28 mouse cellular contexts compared by ENCODE assay signal in genomic region chr14:8145594-8146558, GRCm38 (mm10). TPM values are rescaled to one million over a fixed set of nuclear protein-coding genes. Genes with fewer than 3 reads are reported as not detected.
A peak's percentile ranks its signal among the peaks of the same experiment; 100 is the strongest.
DNase-seq lines count a peak whose midpoint lies in the region; ATAC-seq and TF ChIP-seq lines count a peak whose summit lies in the region.
"Had no signal": no experiment of that assay in that cellular context is flagged by ENCODE, and none has a peak within 500 bp of the region (broad histone marks: within the 10 kb centered on the region; RNA-seq: fewer than 3 reads in every experiment).

No protein-coding gene starts in this region.

- peak; percentile 72; the same call in 1 of the 2 replicates for ATAC-seq in forebrain, embryonic 14.5 days
- no peak for ATAC-seq in forebrain, embryonic 12.5 days (ENCODE audit: low FRiP score)
- peak; percentile 25; the same call in 1 of the 2 replicates for ATAC-seq in heart, embryonic 12.5 days (ENCODE audit: insufficient number of reproducible peaks, low FRiP score)
- ATAC-seq in megakaryocyte, adult 5-6 weeks (ENCODE audit: poor library complexity, severe bottlenecking), result no peak
- ATAC-seq: activated CD4-positive, CD25-positive, alpha-beta regulatory T cell, adult 4 months; liver, postnatal 0 days; lung, postnatal 0 days; midbrain, embryonic 16.5 days had no signal

- peaks cover 49% of the 10 kb centered on the region for H3K36me3 ChIP-seq in forebrain, embryonic 14.5 days (ENCODE audit: control insufficient read depth, insufficient read depth, low read length)
- H3K36me3 ChIP-seq in forebrain, embryonic 12.5 days (replicated peaks), result peaks cover 27% of the 10 kb centered on the region
- H3K36me3 ChIP-seq in heart, embryonic 12.5 days, result peaks cover 47% of the 10 kb centered on the region
- H3K36me3 ChIP-seq in small intestine, adult 2 months (ENCODE audit: control insufficient read depth, insufficient read depth, low read length), result peaks cover 54% of the 10 kb centered on the region

- H3K4me1 ChIP-seq in forebrain, embryonic 14.5 days (ENCODE audit: control insufficient read depth, insufficient read depth, low read length), result no peaks in the 10 kb centered on the region
- H3K4me1 ChIP-seq in forebrain, embryonic 12.5 days, result no peaks in the 10 kb centered on the region
- H3K4me1 ChIP-seq in heart, embryonic 12.5 days (replicated peaks), result peaks cover 15% of the 10 kb centered on the region
- peaks cover 10% of the 10 kb centered on the region for H3K4me1 ChIP-seq in small intestine, adult 2 months (ENCODE audit: control insufficient read depth, insufficient read depth, insufficient read length, low read length)
- H3K4me1 ChIP-seq: hindbrain, embryonic 15.5 days; limb, embryonic 12.5 days; neural tube, embryonic 13.5 days had no signal

- no peak overlapping the region for H3K4me3 ChIP-seq in forebrain, embryonic 14.5 days (ENCODE audit: low read depth, low read length)
- no peak overlapping the region for H3K4me3 ChIP-seq in forebrain, embryonic 12.5 days (replicated peaks)
- no peak overlapping the region for H3K4me3 ChIP-seq in heart, embryonic 12.5 days
- no peak overlapping the region for H3K4me3 ChIP-seq in small intestine, adult 2 months (ENCODE audit: low read depth, low read length)
- no peak overlapping the region for H3K4me3 ChIP-seq in gastrocnemius, adult 2 months
- H3K4me3 ChIP-seq: hindbrain, embryonic 15.5 days; limb, embryonic 12.5 days; midbrain, embryonic 10.5 days; myocyte; neural tube, embryonic 13.5 days had no signal

- WGBS in forebrain, embryonic 14.5 days, result 83% methylated on average over 13 of the region's 13 CpGs
- WGBS in forebrain, embryonic 12.5 days, result 87% methylated on average over 13 of the region's 13 CpGs
- 49% methylated on average over 13 of the region's 13 CpGs for WGBS in heart, embryonic 12.5 days
- 49% methylated on average over 13 of the region's 13 CpGs for whole genome bisulfite sequencing in small intestine, adult 2 months

- no peak overlapping the region for H3K27ac ChIP-seq in forebrain, embryonic 14.5 days (ENCODE audit: low read depth, low read length)
- H3K27ac ChIP-seq in forebrain, embryonic 12.5 days, result no peak overlapping the region
- H3K27ac ChIP-seq in heart, embryonic 12.5 days (ENCODE audit: poor library complexity, severe bottlenecking), result peak overlapping the region; percentile 39; the same call in 1 of the 2 replicates
- peak overlapping the region; percentile 90 for H3K27ac ChIP-seq in small intestine, adult 2 months (ENCODE audit: insufficient read depth, low read depth, low read length)
- no peak overlapping the region for H3K27ac ChIP-seq in gastrocnemius, adult 2 months
- H3K27ac ChIP-seq: hindbrain, embryonic 15.5 days; limb, embryonic 12.5 days; macrophage; midbrain, embryonic 10.5 days; neural tube, embryonic 13.5 days had no signal

- no peak for TF ChIP-seq CTCF in brain, embryonic 14.5 days (IDR thresholded peaks at IDR 0.05; ENCODE audit: borderline replicate concordance, extremely low read depth, insufficient read depth, insufficient read length)
- TF ChIP-seq CTCF in small intestine, adult 2 months (IDR thresholded peaks at IDR 0.05; ENCODE audit: extremely low read depth, insufficient read length, insufficient replicate concordance, low read depth, low read length), result no peak
- no peak for TF ChIP-seq CTCF in gastrocnemius, adult 2 months (IDR thresholded peaks at IDR 0.05)

- no peak overlapping the region for H3K4me2 ChIP-seq in forebrain, embryonic 14.5 days (ENCODE audit: low read length)
- no peak overlapping the region for H3K4me2 ChIP-seq in forebrain, embryonic 12.5 days
- no peak overlapping the region for H3K4me2 ChIP-seq in heart, embryonic 12.5 days
- H3K4me2 ChIP-seq: hindbrain, embryonic 15.5 days; limb, embryonic 12.5 days; liver, embryonic 11.5 days; neural tube, embryonic 13.5 days had no signal

- H3K9me3 ChIP-seq in forebrain, embryonic 14.5 days (replicated peaks; ENCODE audit: control insufficient read depth, low read length), result no peaks in the 10 kb centered on the region
- H3K9me3 ChIP-seq in forebrain, embryonic 12.5 days, result no peaks in the 10 kb centered on the region
- H3K9me3 ChIP-seq in heart, embryonic 12.5 days (replicated peaks), result no peaks in the 10 kb centered on the region
- H3K9me3 ChIP-seq: hindbrain, embryonic 15.5 days; limb, embryonic 12.5 days; midbrain, embryonic 10.5 days; neural tube, embryonic 13.5 days had no signal

- TF ChIP-seq POLR2A in brain, embryonic 14.5 days (IDR thresholded peaks at IDR 0.05; ENCODE audit: borderline replicate concordance, extremely low read depth, insufficient read depth, insufficient read length, poor library complexity, severe bottlenecking), result no peak
- no peak for TF ChIP-seq POLR2A in small intestine, adult 2 months (IDR thresholded peaks at IDR 0.05; ENCODE audit: low read depth, low read length)

- no peak overlapping the region for H3K9ac ChIP-seq in forebrain, embryonic 14.5 days (ENCODE audit: low read length)
- H3K9ac ChIP-seq in forebrain, embryonic 12.5 days, result no peak overlapping the region
- no peak overlapping the region for H3K9ac ChIP-seq in heart, embryonic 12.5 days
- H3K9ac ChIP-seq: hindbrain, embryonic 15.5 days; limb, embryonic 12.5 days; liver, postnatal 0 days; neural tube, embryonic 13.5 days had no signal

- intact Hi-C loops in gastrocnemius, adult 2 months (cut with DNase I), result no loop called here

- H3K27me3 ChIP-seq in forebrain, embryonic 14.5 days (replicated peaks; ENCODE audit: control insufficient read depth, insufficient read depth, low read length), result no peaks in the 10 kb centered on the region
- no peaks in the 10 kb centered on the region for H3K27me3 ChIP-seq in forebrain, embryonic 12.5 days
- no peaks in the 10 kb centered on the region for H3K27me3 ChIP-seq in heart, embryonic 12.5 days (replicated peaks)
- H3K27me3 ChIP-seq in small intestine, adult 2 months (ENCODE audit: control insufficient read depth, insufficient read depth, low read length), result no peaks in the 10 kb centered on the region
- H3K27me3 ChIP-seq: hindbrain, embryonic 15.5 days; limb, embryonic 12.5 days; neural tube, embryonic 13.5 days had no signal

- DNase-seq in forebrain, embryonic 14.5 days (ENCODE audit: low spot score), result peak; percentile 57
- DNase-seq in heart, postnatal 4 days, result no peak
- peak; percentile 68 for DNase-seq in brain, embryonic 14.5 days (ENCODE audit: low read depth)
- no peak for DNase-seq in gastrocnemius, adult 2 months
- DNase-seq: adrenal gland, adult 8-10 months; cerebellum, adult 18-20 months; cerebellum, postnatal 36 days; embryo, embryonic 11 days; gastrocnemius, postnatal 25 days; kidney, adult 18-20 months; kidney, postnatal 4 days; liver, postnatal 0 days; retina, postnatal 1 day; right cerebral cortex, postnatal 25 days had no signal

RNA-seq across cellular contexts. Expression of gene Pdhb, which starts 26.9 kb away (rescaled TPM):
- polyA plus RNA-seq in forebrain, embryonic 14.5 days (2014; fragmentation: Nextera tagmentation; extraction: Ambion mirVana), result 240 and 252 TPM in 2 replicates
- polyA plus RNA-seq in forebrain, embryonic 12.5 days (2016; fragmentation: Nextera tagmentation; extraction: Ambion mirVana), result 199 and 211 TPM in 2 replicates
- polyA plus RNA-seq in heart, embryonic 12.5 days (2016; fragmentation: Nextera tagmentation; extraction: Ambion mirVana), result 452 and 456 TPM in 2 replicates
- 100 to 1,000 TPM; 617 to 634 TPM for total RNA-seq in heart, postnatal 4 days (2021)
- polyA plus RNA-seq in brain, embryonic 14.5 days (2012; rRNA removed), result 158 and 181 TPM in 2 replicates
- 15.7 and 19.8 TPM in 2 replicates for polyA plus RNA-seq in small intestine, adult 2 months (2012; rRNA removed)
- 100 to 1,000 TPM; 268 to 370 TPM for total RNA-seq in gastrocnemius, adult 2 months (2021)
- 72.7 and 76.3 TPM in 2 replicates for total RNA-seq in megakaryocyte, adult 5-6 weeks (2015)
- 101 and 115 TPM in 2 replicates for total RNA-seq in megakaryocyte, adult 5-6 weeks (2017)

RNA-seq across cellular contexts. Expression of gene Pxk, which starts 47.9 kb away (rescaled TPM):
- polyA plus RNA-seq in forebrain, embryonic 14.5 days (2014; fragmentation: Nextera tagmentation; extraction: Ambion mirVana), result 42.8 and 48.3 TPM in 2 replicates
- polyA plus RNA-seq in forebrain, embryonic 12.5 days (2016; fragmentation: Nextera tagmentation; extraction: Ambion mirVana), result 30.3 and 34.5 TPM in 2 replicates
- 25.5 and 27.7 TPM in 2 replicates for polyA plus RNA-seq in heart, embryonic 12.5 days (2016; fragmentation: Nextera tagmentation; extraction: Ambion mirVana)
- total RNA-seq in heart, postnatal 4 days (2021), result 10 to 100 TPM; 20.9 to 21.0 TPM
- 55.5 and 62.4 TPM in 2 replicates for polyA plus RNA-seq in brain, embryonic 14.5 days (2012; rRNA removed)
- 11.8 and 40.6 TPM in 2 replicates for polyA plus RNA-seq in small intestine, adult 2 months (2012; rRNA removed)
- 10 to 100 TPM; 12.4 to 12.7 TPM for total RNA-seq in gastrocnemius, adult 2 months (2021)
- total RNA-seq in megakaryocyte, adult 5-6 weeks (2015), result 41.9 and 47.3 TPM in 2 replicates
- total RNA-seq in megakaryocyte, adult 5-6 weeks (2017), result 28.0 and 37.9 TPM in 2 replicates

Comparison
In these comparisons a context has a peak if more than half of its experiments do, and no peak if none do; other contexts are left out.
1. ATAC-seq: peak in forebrain, embryonic 14.5 days (single experiment) and heart, embryonic 12.5 days (single experiment); none in forebrain, embryonic 12.5 days (single experiment) and megakaryocyte, adult 5-6 weeks (single experiment).
2. DNase-seq: peak in forebrain, embryonic 14.5 days (single experiment) and brain, embryonic 14.5 days (single experiment); none in heart, postnatal 4 days (single experiment) and gastrocnemius, adult 2 months (single experiment).
3. H3K27ac ChIP-seq: peak in heart, embryonic 12.5 days (single experiment) and small intestine, adult 2 months (single experiment); none in forebrain, embryonic 14.5 days (single experiment), forebrain, embryonic 12.5 days (single experiment) and gastrocnemius, adult 2 months (single experiment).